Mouse (Mus musculus): ENCODE data around the gene Erf.

- TF ChIP-seq CTCF (IDR thresholded peaks at IDR 0.05; ENCODE audit: insufficient read depth, low read length), result no peak
- TF ChIP-seq POLR2A (IDR thresholded peaks at IDR 0.05; ENCODE audit: borderline replicate concordance, extremely low read depth, low read depth, low read length), result no peak
Observed at GRCm38 (mm10) chr7:25209161-25209622, 41.4 kb downstream of the Erf start.

Measured in lung, adult 2 months (tissue).